Mouse (Mus musculus) erythroblast, embryonic 14.5 days (primary cell): ENCODE results near the gene Rexo1.

Source experiments
- GATA1 ChIP-seq: IDR thresholded peaks from 2 replicates; pipeline ENCODE4 v1.6.1; 2012; ENCODE audit warnings: low read length, inconsistent platforms, mixed read lengths
- TAL1 ChIP-seq: IDR thresholded peaks from 3 replicates; pipeline ENCODE4 v1.6.1; 2012; ENCODE audit warnings: low read length, inconsistent platforms, mixed read lengths

- TF ChIP-seq TAL1 = no peak
- TF ChIP-seq GATA1 = no peak
These were observed 1.9 kb downstream of the Rexo1 start for GRCm38 (mm10) chr10:80559431-80559830.
